Mouse (Mus musculus): ENCODE measurements around the gene Flna. TPM values are rescaled to one million over a fixed set of nuclear protein-coding genes. Genes with fewer than 3 reads are reported as not detected.

The Flna gene
- 100 to 1,000 TPM; 245 TPM for total RNA-seq (2021)

DNA sequence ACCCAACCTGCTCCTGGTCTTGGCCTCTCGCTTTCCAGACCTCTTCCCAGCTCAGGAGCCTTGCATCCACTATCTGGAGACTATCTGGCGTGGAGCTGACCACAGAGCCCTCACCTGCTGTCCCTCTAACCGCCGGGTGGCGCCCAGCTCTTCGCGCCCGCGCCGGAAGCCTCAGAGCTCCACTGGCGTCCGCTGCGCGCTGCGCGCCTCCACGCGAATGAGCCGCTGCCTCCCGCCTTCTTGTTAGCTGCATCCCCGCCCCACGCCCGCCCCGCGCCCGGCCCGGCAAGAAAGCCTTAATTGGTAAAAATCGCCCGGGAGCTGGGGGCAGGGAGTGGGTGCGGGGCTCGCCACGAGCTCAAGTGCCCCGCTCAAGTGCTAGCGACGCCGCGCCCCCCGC is at the start of gene Flna:
Gene Flna, minus strand, starts transcription at position 206 of the 400 bp plus-strand sequence.
- peak; percentile 72 to 76 for DNase-seq
- intact Hi-C loops (cut with DNase I) = loop anchor here (2.0 to 10.0 kb wide), 4 partner anchors 33 to 465 kb away; partner anchors contain the start of genes Dnase1l1, Fam3a, Idh3g and Ikbkg

DNA sequence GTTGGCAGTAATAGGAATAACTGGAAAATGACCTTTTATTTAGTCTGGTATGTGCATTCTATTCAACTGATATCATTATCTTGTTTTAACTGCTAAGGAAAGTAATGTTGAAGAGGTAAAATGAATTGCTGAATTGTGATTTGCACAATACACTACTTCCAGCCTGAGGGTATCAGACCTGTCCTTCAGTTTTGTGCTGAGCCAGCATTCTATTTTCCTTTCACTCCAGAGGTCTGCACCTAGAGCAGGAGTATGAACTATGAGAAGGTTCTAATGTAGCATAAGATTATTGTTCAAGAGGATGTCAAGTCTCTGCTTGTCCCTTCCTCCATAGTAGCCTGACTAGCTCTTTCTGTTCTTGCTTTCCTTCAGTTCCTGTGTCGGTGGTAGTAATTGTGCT is 48.7 kb upstream of the Flna start:
- DNase-seq = no peak
- intact Hi-C loops (cut with DNase I) = no loop called here

- intact Hi-C loops (cut with DNase I) = no loop called here
- DNase-seq = peak; percentile 96 to 97
Observed at GRCm38 (mm10) chrX:74296538-74297448, 47.2 kb upstream of the Flna start, which contains the start of gene Atp6ap1. Gene Atp6ap1, plus strand, starts transcription at chrX:74297097.

GRCm38 (mm10) chrX:74293431-74293830 is 43.8 kb upstream of the Flna start:
- intact Hi-C loops (cut with DNase I) = no loop called here
- DNase-seq = no peak

DNA sequence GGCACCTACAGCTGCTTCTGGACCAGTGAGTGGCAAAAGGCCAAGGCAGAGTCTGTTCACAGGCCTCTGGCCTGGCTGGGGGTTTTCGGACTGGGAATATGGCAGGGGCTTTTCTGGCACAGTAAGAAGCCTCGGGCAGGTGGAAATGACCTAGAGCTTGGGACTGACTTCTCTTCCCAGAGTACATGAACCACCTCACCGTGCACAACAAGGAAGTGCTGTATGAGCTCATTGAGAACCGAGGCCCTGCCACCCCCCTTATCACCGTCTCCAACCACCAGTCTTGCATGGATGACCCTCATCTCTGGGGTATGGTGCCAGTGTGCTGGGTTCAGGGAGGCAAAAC is 33.4 kb upstream of the Flna start:
- DNase-seq = no peak
- intact Hi-C loops (cut with DNase I) = loop anchor here (2.0 kb wide), 1 partner anchor 34 kb away; the partner anchor contains the start of gene Flna

DNA sequence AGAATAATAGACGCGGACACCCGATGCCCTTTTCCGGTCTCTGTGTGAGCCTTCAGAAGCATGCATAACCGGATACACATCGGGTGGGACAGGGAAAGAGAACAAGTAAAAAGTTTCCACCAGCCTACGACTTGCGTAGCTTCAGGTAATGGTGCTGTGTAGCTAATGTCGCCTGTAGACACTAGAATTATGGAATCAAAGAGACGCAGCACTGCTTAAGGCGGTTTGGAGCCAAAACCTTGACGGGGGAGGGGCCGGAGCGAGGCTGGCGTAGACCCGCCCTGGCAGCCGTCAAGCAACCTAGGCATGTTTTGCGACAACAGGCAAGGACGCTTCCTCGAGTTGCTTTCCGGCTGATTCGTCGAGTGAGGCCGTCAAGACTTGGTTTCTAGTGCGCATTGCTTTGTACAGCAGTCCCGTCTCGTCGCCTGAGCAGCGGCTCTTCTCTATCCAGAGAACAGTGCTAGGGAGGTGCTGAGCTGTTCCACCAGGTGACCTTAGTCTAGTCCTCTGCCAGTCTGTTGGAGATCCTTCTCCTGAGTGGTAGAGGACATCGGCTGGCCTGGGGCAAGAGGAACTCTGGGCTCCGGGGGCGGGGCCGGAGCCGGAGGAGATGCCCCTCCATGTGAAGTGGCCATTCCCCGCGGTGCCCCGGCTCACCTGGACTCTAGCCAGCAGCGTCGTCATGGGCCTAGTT is 32.9 kb upstream of the Flna start:
- peak; percentile 89 to 91 for DNase-seq
- intact Hi-C loops (cut with DNase I) = loop anchor here (2.0 kb wide), 1 partner anchor 34 kb away; the partner anchor contains the start of gene Flna

- peak; percentile 80 to 84 for DNase-seq
- intact Hi-C loops (cut with DNase I) = loop anchor here (2.0 kb wide), 1 partner anchor 33 kb away; the partner anchor contains the start of gene Flna
Observed at GRCm38 (mm10) chrX:74281732-74282394, 32.2 kb upstream of the Flna start, which contains the start of the genes Taz and Dnase1l1. Gene Taz, plus strand, starts transcription at chrX:74281912. Gene Dnase1l1, minus strand, starts transcription at chrX:74282337.

- intact Hi-C loops (cut with DNase I) = no loop called here
- DNase-seq = no peak
Observed at GRCm38 (mm10) chrX:74281041-74281731, 31.6 kb upstream of the Flna start.

DNA sequence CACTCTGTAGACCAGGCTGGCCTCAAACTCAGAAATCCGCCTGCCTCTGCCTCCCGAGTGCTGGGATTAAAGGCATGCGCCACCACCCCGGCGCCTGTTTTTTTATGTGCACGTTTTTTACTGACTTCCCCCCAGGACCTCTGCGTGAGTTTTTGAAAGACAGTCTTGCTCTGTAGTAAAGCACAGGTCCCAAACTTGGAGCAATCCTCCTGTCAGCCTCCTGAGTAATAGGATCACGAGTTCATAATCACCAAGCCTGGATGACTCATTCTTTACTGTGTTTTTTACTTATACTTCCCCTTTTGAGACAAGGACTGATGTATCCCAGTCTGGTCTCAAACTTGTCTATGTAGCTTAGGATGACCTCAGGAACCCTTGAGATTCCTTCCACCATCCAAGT is 28.3 kb upstream of the Flna start:
- DNase-seq = no peak
- intact Hi-C loops (cut with DNase I) = no loop called here

DNA sequence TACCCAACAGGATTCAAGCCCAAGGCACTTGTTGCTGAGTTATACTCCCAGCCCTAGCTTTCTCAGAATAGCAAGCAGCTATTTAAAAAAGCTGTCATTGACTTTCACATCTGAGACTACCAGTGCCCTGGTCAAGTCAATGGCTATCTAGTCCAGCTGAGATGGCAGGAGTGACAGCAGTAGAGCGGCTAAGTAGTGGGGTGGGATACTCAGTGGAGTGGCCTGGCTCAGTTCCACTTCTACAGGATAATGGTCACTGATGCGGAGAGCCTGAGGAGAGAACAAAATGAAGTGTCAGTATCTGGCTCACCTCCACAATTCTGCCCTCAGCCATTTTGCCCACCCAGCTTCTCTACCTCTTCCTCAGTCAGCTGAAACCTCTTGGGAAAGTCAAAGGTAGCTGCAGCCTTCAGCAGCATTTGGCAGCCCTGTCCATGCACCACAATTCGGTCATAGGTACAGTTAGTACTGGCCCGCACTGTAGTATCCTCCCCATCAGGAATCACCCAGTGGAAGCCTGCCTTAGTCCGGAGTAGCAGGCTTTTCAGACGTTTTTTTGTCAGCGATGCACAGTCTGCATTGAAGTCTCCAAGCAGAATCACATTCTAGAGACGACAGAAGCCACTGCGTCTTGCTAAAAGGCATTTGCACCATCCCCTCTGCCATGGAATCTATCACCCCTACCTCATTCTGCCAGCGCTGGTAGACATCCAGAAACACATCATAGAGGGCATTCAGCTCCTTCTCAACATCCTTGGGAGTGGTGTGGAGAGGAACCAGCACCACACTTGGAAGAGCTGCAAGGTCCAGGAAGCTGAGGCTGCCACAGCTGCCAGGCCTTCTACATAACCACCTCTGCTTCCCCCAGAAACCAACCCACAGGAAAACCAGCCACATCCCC is 24.1 kb upstream of the Flna start:
- no peak for DNase-seq
- intact Hi-C loops (cut with DNase I) = loop anchor here (5.0 kb wide), 1 partner anchor 39 kb away; the partner anchor contains the start of gene Fam50a

GRCm38 (mm10) chrX:74270902-74271551 is 21.4 kb upstream of the Flna start:
- intact Hi-C loops (cut with DNase I) = loop anchor here (2.0 to 5.0 kb wide), 2 partner anchors 24 to 41 kb away; partner anchors contain the start of gene Fam50a
- DNase-seq = peak; percentile 39 to 51

DNA sequence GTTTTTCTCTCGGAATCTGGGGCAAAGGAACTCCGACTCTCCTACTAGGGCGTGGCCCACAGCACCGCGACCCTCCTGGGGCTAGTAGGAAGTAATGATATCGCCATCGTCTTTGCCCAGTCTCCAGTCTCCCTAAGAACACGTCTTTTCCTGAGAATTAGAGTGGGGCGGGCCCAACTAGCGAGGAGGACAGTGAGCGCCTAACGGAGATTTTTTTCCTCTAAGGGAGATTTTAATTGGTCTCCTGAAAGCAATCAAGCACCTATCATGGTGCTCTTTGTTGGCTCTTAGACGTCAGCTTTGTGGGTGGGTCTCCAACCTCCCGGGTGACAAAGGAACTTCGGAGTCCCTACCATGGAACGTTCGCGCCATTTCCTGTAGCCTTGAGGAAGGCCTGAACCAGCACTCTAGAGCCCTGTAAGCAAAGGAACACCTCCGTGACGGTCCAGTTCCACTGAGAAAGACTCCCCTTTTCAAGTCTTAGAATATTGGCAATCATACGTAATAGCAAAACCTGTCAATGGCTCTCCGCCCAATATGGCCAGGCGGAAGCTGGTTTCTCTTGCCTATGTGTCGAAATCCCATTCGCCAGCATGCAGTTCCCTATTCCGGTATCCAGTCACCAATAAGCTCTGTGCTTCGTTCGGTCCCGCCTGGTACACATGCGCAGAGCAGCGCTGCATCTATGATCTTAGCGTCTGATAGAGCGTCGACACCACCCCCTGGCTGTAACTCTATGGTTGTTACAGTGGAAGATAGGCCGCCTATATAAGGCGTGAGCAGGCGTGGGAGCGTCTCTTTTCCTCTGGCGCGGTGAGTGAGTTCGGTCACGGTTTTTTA is 20.7 kb upstream of the Flna start, which contains the start of gene Rpl10:
Gene Rpl10, plus strand, starts transcription at position 751 of the 840 bp plus-strand sequence.
- DNase-seq = peak; percentile 91 to 94
- intact Hi-C loops (cut with DNase I) = loop anchor here (2.0 to 5.0 kb wide), 2 partner anchors 23 to 42 kb away; partner anchors contain the start of gene Fam50a

- intact Hi-C loops (cut with DNase I) = loop anchor here (2.0 to 5.0 kb wide), 2 partner anchors 23 to 43 kb away; partner anchors contain the start of gene Fam50a
- no peak for DNase-seq
Observed at GRCm38 (mm10) chrX:74269736-74270061, 20.1 kb upstream of the Flna start.

GRCm38 (mm10) chrX:74257746-74258145 is 8.1 kb upstream of the Flna start:
- DNase-seq = no peak
- intact Hi-C loops (cut with DNase I) = no loop called here

DNA sequence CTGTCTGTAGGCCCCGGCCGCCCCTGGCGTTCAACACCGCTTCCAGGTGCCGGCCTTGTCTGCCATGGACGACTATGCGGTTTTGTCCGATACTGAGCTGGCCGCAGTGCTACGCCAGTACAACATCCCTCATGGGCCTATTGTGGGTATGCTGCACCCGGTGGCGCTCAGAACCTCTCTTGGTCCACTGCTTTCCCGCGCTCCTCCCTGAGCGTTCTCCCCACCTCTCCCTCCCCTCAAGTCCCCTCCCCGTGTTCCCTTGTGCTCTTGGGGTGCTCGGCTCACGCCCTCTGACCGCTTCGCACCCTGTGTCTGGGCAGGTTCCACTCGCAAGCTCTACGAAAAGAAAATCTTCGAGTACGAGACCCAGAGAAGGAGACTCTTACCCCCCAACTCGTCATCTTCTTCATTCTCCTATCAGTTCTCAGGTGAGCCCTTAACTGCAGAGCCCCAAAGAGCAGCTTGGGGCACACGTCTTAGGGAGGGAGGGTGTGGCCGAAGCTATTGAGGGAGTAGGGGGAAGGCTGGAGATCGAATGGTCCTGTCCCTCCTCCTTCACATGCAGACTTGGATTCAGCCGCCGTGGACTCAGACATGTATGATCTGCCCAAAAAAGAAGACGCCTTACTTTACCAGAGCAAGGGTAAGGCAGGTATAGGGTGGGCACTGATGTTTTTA is 5.4 kb upstream of the Flna start:
- no peak for DNase-seq
- intact Hi-C loops (cut with DNase I) = no loop called here

DNA sequence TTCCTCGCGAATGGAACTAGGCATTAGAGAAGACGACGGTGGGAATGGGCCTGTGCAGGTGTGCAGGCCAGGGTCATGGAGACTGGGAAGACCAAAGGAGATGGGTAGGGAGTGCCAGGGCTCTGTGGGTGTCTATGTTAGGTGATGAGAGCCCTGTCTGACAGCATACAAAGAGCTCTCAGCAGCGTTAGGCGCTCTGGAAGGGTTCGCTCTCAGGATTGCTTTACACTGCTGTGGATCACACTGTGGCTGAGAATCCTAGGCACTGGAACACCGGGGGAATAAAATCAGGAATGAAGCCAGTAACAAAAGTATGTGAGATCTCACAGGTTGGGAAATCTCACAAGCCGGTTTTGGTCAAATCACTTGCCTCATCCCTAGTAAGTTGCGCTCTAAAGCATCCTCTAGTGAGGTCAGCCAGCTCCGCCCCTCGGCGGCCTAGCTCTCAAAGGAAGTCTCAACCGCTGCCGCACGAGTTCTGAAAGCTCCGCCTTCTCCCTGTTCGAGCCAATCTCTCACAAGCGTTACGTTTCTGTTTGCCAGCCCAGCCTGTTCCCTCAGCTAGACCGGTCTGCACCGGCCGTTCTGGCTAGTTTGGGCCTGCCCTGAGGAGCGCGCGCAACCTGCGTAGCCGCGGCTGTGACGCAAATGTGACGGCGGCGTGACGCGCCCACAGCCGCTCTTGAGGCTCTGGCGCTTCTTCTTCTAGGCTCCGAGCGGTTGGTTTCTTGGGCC is 4.7 kb upstream of the Flna start, which contains the start of gene Emd:
Gene Emd, plus strand, starts transcription at position 535 of the 735 bp plus-strand sequence.
- intact Hi-C loops (cut with DNase I) = no loop called here
- DNase-seq = peak; percentile 91
